In genomic region chr3:93031450-93031849, GRCm38 (mm10) we compare ENCODE assay signal across 9 mouse cellular contexts. TPM values are rescaled to one million over a fixed set of nuclear protein-coding genes. Genes with fewer than 3 reads are reported as not detected.
DNase-seq lines count a peak whose midpoint lies in the region; ATAC-seq and TF ChIP-seq lines count a peak whose summit lies in the region.
"Had no signal": no experiment of that assay in that cellular context is flagged by ENCODE, and none has a peak within 500 bp of the region (broad histone marks: within the 10 kb centered on the region; RNA-seq: fewer than 3 reads in every experiment).

No protein-coding gene starts in this region.

- no peak overlapping the region for H3K4me3 ChIP-seq in ES-Bruce4 (ENCODE audit: low read depth, low read length)
- H3K4me3 ChIP-seq in intestine, postnatal 0 days (ENCODE audit: low read depth, low read length), result no peak overlapping the region

- H3K9ac ChIP-seq in ES-Bruce4 (ENCODE audit: low read depth, poor library complexity, severe bottlenecking), result no peak overlapping the region
- H3K9ac ChIP-seq in intestine, postnatal 0 days (ENCODE audit: low read depth, low read length), result no peak overlapping the region

- TF ChIP-seq POLR2A in ES-Bruce4 (IDR thresholded peaks at IDR 0.05; ENCODE audit: insufficient read depth, low read length), result no peak

- 44% methylated on average over 5 of the region's 5 CpGs for WGBS in intestine, postnatal 0 days

- H3K36me3 ChIP-seq in ES-Bruce4 (ENCODE audit: control insufficient read depth, insufficient read depth, low read length, poor library complexity, severe bottlenecking), result no peaks in the 10 kb centered on the region
- H3K36me3 ChIP-seq in intestine, postnatal 0 days (ENCODE audit: control insufficient read depth, insufficient read depth), result no peaks in the 10 kb centered on the region

- H3K27ac ChIP-seq in ES-Bruce4 (ENCODE audit: insufficient read depth, low read length), result no peak overlapping the region
- no peak overlapping the region for H3K27ac ChIP-seq in intestine, postnatal 0 days (ENCODE audit: low read depth, low read length)

- H3K4me1 ChIP-seq in ES-Bruce4 (ENCODE audit: control insufficient read depth, insufficient read depth, low read length), result no peaks in the 10 kb centered on the region
- H3K4me1 ChIP-seq in intestine, postnatal 0 days (replicated peaks; ENCODE audit: control insufficient read depth, insufficient read depth, low read length), result no peaks in the 10 kb centered on the region

- peak; percentile 13 for TF ChIP-seq CTCF in ES-Bruce4 (IDR thresholded peaks at IDR 0.05; ENCODE audit: low read depth, low read length)
- peak; percentile 91 for TF ChIP-seq CTCF in intestine, postnatal 0 days (IDR thresholded peaks at IDR 0.05; ENCODE audit: low read depth)

- DNase-seq in cerebellum, adult 8-10 months, result no peak
- DNase-seq in embryo, embryonic 9.5 days (ENCODE audit: extremely low spot score), result peak; percentile 56
- peak; percentile 13 for DNase-seq in lung, postnatal 10 days
- DNase-seq in telencephalon, adult 2 months (ENCODE audit: low read depth, low spot score), result peak; percentile 45

- ATAC-seq in cerebellum, adult (ENCODE audit: insufficient number of reproducible peaks, low FRiP score, low TSS enrichment), result peak; percentile 82; the same call in 1 of the 2 replicates
- ATAC-seq in intestine, postnatal 0 days, result no peak; the same call in 1 of the 2 replicates
- no peak for ATAC-seq in monocyte, adult 5-6 weeks (replicated peaks; ENCODE audit: insufficient number of reproducible peaks, low FRiP score, low TSS enrichment, poor library complexity, severe bottlenecking)

- no peak overlapping the region for H3K4me2 ChIP-seq in intestine, postnatal 0 days (replicated peaks; ENCODE audit: low read depth)

- H3K27me3 ChIP-seq in ES-Bruce4 (ENCODE audit: control insufficient read depth, insufficient read depth, low read length, poor library complexity, severe bottlenecking), result 0 out of 2 replicates have a peak, but pooled peaks cover 1% of the 10 kb centered on the region
- no peaks in the 10 kb centered on the region for H3K27me3 ChIP-seq in intestine, postnatal 0 days (replicated peaks; ENCODE audit: control insufficient read depth, insufficient read depth, low read length)

- no peak for TF ChIP-seq EP300 in ES-Bruce4 (IDR thresholded peaks at IDR 0.05; ENCODE audit: insufficient read depth, low read depth, low read length)

- H3K9me3 ChIP-seq in ES-Bruce4 (replicated peaks; ENCODE audit: control insufficient read depth, insufficient read depth, low read length, poor library complexity, severe bottlenecking), result no peaks in the 10 kb centered on the region
- H3K9me3 ChIP-seq in intestine, postnatal 0 days (ENCODE audit: control insufficient read depth), result no peaks in the 10 kb centered on the region

RNA-seq across cellular contexts. Expression of gene Lce1m, which starts 12.6 kb away (rescaled TPM):
- not detected in 2 replicates for polyA plus RNA-seq in ES-Bruce4 (2011; ENCODE audit: insufficient read depth, insufficient read length, low read depth, missing spikeins)
- not detected in 2 replicates for polyA plus RNA-seq in intestine, postnatal 0 days (2015; fragmentation: Nextera tagmentation; extraction: Ambion mirVana)
- total RNA-seq in monocyte, adult 5-6 weeks (2017), result not detected in 3 replicates
- polyA plus RNA-seq: gonadal fat pad, adult 2 months had no signal

RNA-seq across cellular contexts. Expression of gene Crct1, which starts 16.0 kb away (rescaled TPM):
- polyA plus RNA-seq in ES-Bruce4 (2011; ENCODE audit: insufficient read depth, insufficient read length, low read depth, missing spikeins), result not detected in 2 replicates
- not detected in 2 replicates for polyA plus RNA-seq in intestine, postnatal 0 days (2015; fragmentation: Nextera tagmentation; extraction: Ambion mirVana)
- not detected in 3 replicates for total RNA-seq in monocyte, adult 5-6 weeks (2017)
- polyA plus RNA-seq: gonadal fat pad, adult 2 months had no signal

RNA-seq across cellular contexts. Expression of gene Gm4858, which starts 37.2 kb away (rescaled TPM):
- polyA plus RNA-seq in ES-Bruce4 (2011; ENCODE audit: insufficient read depth, insufficient read length, low read depth, missing spikeins), result not detected in 2 replicates
- not detected in 2 replicates for polyA plus RNA-seq in intestine, postnatal 0 days (2015; fragmentation: Nextera tagmentation; extraction: Ambion mirVana)
- total RNA-seq in monocyte, adult 5-6 weeks (2017), result 0.19 TPM in 1 of 3 replicates, not detected in the others
- polyA plus RNA-seq: gonadal fat pad, adult 2 months had no signal

RNA-seq across cellular contexts. Expression of gene Lce3f, which starts 39.4 kb away (rescaled TPM):
- not detected in 2 replicates for polyA plus RNA-seq in ES-Bruce4 (2011; ENCODE audit: insufficient read depth, insufficient read length, low read depth, missing spikeins)
- polyA plus RNA-seq in intestine, postnatal 0 days (2015; fragmentation: Nextera tagmentation; extraction: Ambion mirVana), result not detected in 2 replicates
- not detected in 3 replicates for total RNA-seq in monocyte, adult 5-6 weeks (2017)
- polyA plus RNA-seq: gonadal fat pad, adult 2 months had no signal
